Mouse (Mus musculus) cortical plate, adult 2 months (tissue): Measurements from ENCODE around the gene Aicda.

Source experiments
- CTCF ChIP-seq: fragments of 200-500 bp; IDR thresholded peaks from 2 replicates; pipeline ENCODE4 v1.5.1; 2011; ENCODE audit warnings: mild to moderate bottlenecking, control low read depth, low read length; ENCODE audit not compliant: insufficient read depth; ENCODE audit errors: extremely low read depth
- POLR2A ChIP-seq: fragments of 200-500 bp; IDR thresholded peaks from 2 replicates; pipeline ENCODE4 v1.6.1; 2011; ENCODE audit warnings: mild to moderate bottlenecking, low read length, control low read depth; ENCODE audit not compliant: insufficient read depth; ENCODE audit errors: extremely low read depth

- TF ChIP-seq CTCF (no peak), POLR2A (no peak)
Observed at GRCm38 (mm10) chr6:122523289-122523688, 30.3 kb upstream of the Aicda start.
